Comparison of ENCODE assay signal across 16 mouse cellular contexts in genomic region chr10:77224390-77224789, GRCm38 (mm10). TPM values are rescaled to one million over a fixed set of nuclear protein-coding genes. Genes with fewer than 3 reads are reported as not detected.
"Had no signal": no experiment of that assay in that cellular context is flagged by ENCODE, and none has a peak within 500 bp of the region (broad histone marks: within the 10 kb centered on the region; RNA-seq: fewer than 3 reads in every experiment).

No protein-coding gene starts in this region.

- H3K4me3 ChIP-seq: layer of hippocampus, adult 2 months; limb, embryonic 10.5 days; limb, embryonic 13.5 days; midbrain, embryonic 12.5 days; midbrain, embryonic 15.5 days; neural tube, embryonic 13.5 days had no signal

- H3K4me1 ChIP-seq: midbrain, embryonic 12.5 days; midbrain, embryonic 15.5 days had no signal

- H3K9ac ChIP-seq: limb, embryonic 13.5 days; lung, embryonic 14.5 days; midbrain, embryonic 12.5 days; midbrain, embryonic 15.5 days; neural tube, embryonic 13.5 days had no signal

- H3K27me3 ChIP-seq: limb, embryonic 13.5 days; midbrain, embryonic 12.5 days; midbrain, embryonic 15.5 days; neural tube, embryonic 13.5 days had no signal

- H3K9me3 ChIP-seq: limb, embryonic 10.5 days; limb, embryonic 13.5 days; midbrain, embryonic 12.5 days; midbrain, embryonic 15.5 days; neural tube, embryonic 13.5 days had no signal

- DNase-seq: kidney, adult 2 months; kidney, postnatal 25 days; lung, embryonic 14.5 days; retina, postnatal 1 day; thymus, adult 18-20 months; thymus, postnatal 36 days had no signal

- ATAC-seq: intestine, postnatal 0 days; lung, postnatal 0 days; midbrain, embryonic 15.5 days had no signal

- H3K36me3 ChIP-seq: limb, embryonic 10.5 days; limb, embryonic 13.5 days; midbrain, embryonic 12.5 days; midbrain, embryonic 15.5 days; neural tube, embryonic 13.5 days had no signal

- H3K4me2 ChIP-seq: limb, embryonic 13.5 days; lung, embryonic 14.5 days; midbrain, embryonic 12.5 days; midbrain, embryonic 15.5 days; neural tube, embryonic 13.5 days had no signal

- H3K27ac ChIP-seq: kidney, postnatal 0 days; layer of hippocampus, adult 2 months; limb, embryonic 10.5 days; limb, embryonic 13.5 days; midbrain, embryonic 12.5 days; midbrain, embryonic 15.5 days; neural tube, embryonic 13.5 days had no signal

RNA-seq across cellular contexts. Expression of gene Col18a1, which starts 58.0 kb away (rescaled TPM):
- total RNA-seq: neutrophil, adult 5-6 weeks had no signal
